Mouse (Mus musculus): ENCODE measurements around the gene Chsy1. TPM values are rescaled to one million over a fixed set of nuclear protein-coding genes. Genes with fewer than 3 reads are reported as not detected.

The Chsy1 gene
- polyA plus RNA-seq, 1 experiment from 2014 or later = 6.1 TPM

DNA sequence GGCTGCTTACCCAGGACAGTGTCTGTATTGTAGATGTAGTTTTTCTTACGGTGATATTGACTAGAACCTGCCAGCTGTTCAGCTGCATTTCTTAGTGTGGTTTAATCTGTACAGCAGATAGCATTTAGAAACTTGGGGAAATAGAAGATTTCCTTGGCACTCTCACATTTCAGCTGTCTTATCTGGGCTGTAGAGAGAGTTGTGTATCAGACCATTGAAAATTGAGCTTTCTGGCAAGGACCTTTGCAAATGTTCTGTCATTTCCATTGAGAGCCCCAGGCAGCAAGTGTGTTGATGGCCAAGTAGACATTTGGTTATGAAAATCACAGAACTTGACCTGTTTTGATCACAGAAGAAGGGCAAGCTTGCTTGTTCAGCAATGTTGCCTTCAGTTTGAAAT lies 10.8 kb downstream of the Chsy1 start:
- Histone ChIP-seq H3K9me3 (ENCODE audit: control insufficient read depth, low read length) (no peaks in the 10 kb centered on the region), H3K4me3 (ENCODE audit: low read depth, low read length) (no peak overlapping the region), H3K27ac (replicated peaks) (no peak overlapping the region), H3K27me3 (ENCODE audit: control insufficient read depth, insufficient read depth, low read length) (no peaks in the 10 kb centered on the region), H3K36me3 (ENCODE audit: control insufficient read depth, insufficient read depth, low read length) (no peaks in the 10 kb centered on the region), H3K4me1 (replicated peaks; ENCODE audit: control insufficient read depth, insufficient read depth) (peaks cover 7% of the 10 kb centered on the region), H3K9ac (ENCODE audit: low read length) (no peak overlapping the region), H3K4me2 (replicated peaks; ENCODE audit: low read depth) (no peak overlapping the region)
- no peak for TF ChIP-seq CTCF (IDR thresholded peaks at IDR 0.05; ENCODE audit: low read depth)
- TF ChIP-seq EP300 (optimal IDR thresholded peaks at IDR 0.05) = no peak
- ATAC-seq (ENCODE audit: low FRiP score, low TSS enrichment) (no peak), DNase-seq (ENCODE audit: low spot score) (no peak)
- WGBS = 53% methylated on average over 1 of the region's 1 CpGs

DNA sequence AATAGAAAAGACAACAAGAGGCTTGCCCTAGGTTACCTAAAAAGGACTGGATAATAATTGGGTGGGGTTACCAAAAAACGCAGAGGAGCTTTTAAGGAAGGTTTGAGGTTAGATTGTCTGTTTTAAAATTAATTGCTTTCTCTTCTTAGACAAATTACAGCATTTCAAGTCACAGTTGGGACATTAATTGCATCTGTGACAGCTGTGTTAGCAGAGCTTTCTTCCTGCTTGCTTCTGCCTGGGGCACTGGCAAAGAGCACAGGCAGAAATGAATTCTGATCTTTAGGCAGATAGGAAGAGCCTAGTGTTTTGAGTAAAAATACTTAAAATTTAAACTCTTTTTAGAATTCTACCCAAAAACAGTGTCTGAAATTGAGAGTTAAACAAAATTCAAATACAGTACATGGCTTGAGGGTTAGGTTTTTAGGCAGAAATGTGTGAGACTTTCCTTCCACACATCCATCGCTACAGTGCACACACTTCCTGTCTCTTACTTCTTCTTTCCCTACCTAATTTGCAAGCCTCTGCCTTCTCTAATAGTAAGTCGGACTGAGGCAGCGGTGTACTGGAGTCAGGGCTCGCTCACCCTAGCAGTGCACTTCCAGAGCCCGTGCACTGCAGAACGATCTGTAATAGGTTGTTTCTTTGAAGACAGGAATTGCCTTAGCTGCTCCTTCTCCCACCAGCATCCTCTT lies 11.5 kb downstream of the Chsy1 start:
- Histone ChIP-seq H3K4me1 (replicated peaks; ENCODE audit: control insufficient read depth, insufficient read depth) (peaks cover 5% of the 10 kb centered on the region), H3K27me3 (ENCODE audit: control insufficient read depth, insufficient read depth, low read length) (no peaks in the 10 kb centered on the region), H3K4me3 (ENCODE audit: low read depth, low read length) (no peak overlapping the region), H3K4me2 (replicated peaks; ENCODE audit: low read depth) (no peak overlapping the region), H3K36me3 (ENCODE audit: control insufficient read depth, insufficient read depth, low read length) (0 out of 2 replicates have a peak, but pooled peaks cover 2% of the 10 kb centered on the region), H3K9ac (ENCODE audit: low read length) (no peak overlapping the region), H3K27ac (replicated peaks) (no peak overlapping the region), H3K9me3 (ENCODE audit: control insufficient read depth, low read length) (no peaks in the 10 kb centered on the region)
- WGBS = 69% methylated on average over 7 of the region's 7 CpGs
- TF ChIP-seq CTCF (IDR thresholded peaks at IDR 0.05; ENCODE audit: low read depth) (no peak), EP300 (optimal IDR thresholded peaks at IDR 0.05) (no peak)
- ATAC-seq (ENCODE audit: low FRiP score, low TSS enrichment) (no peak), DNase-seq (ENCODE audit: low spot score) (no peak)

DNA sequence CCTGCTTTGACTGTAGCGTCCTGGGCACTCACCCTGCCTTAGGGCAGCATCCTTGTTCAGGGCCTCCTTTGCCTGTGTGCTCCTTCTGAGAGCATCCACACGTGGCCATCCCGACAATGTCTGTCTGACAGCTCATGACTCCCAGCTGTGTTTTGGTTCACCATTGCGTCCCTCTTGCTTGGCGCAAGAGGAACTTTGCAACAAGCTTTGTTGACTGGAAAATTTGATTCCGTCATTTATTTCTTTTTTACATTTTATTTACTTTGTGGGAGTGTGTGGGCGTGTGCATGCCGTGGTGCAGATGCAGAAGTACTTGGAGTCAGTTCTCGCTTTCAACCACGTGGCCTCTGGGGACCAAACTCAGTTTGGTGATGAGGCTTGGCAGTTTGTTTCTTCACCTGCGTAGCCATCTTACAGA lies 15.2 kb downstream of the Chsy1 start:
- H3K9ac ChIP-seq (ENCODE audit: low read length) = no peak overlapping the region
- 30% methylated on average over 11 of the region's 11 CpGs for WGBS
- ATAC-seq (ENCODE audit: low FRiP score, low TSS enrichment) (peak; percentile 68), DNase-seq (ENCODE audit: low spot score) (no peak)
- H3K36me3 ChIP-seq (ENCODE audit: control insufficient read depth, insufficient read depth, low read length) = peaks cover 2% of the 10 kb centered on the region; the same call in 1 of the 2 replicates
- no peak overlapping the region; the same call in 1 of the 2 replicates for H3K4me2 ChIP-seq (replicated peaks; ENCODE audit: low read depth)
- no peaks in the 10 kb centered on the region for H3K27me3 ChIP-seq (ENCODE audit: control insufficient read depth, insufficient read depth, low read length)
- H3K4me1 ChIP-seq (replicated peaks; ENCODE audit: control insufficient read depth, insufficient read depth) = peaks cover 5% of the 10 kb centered on the region
- H3K4me3 ChIP-seq (ENCODE audit: low read depth, low read length) = no peak overlapping the region
- H3K9me3 ChIP-seq (ENCODE audit: control insufficient read depth, low read length) = no peaks in the 10 kb centered on the region
- no peak for TF ChIP-seq EP300 (optimal IDR thresholded peaks at IDR 0.05)
- no peak for TF ChIP-seq CTCF (IDR thresholded peaks at IDR 0.05; ENCODE audit: low read depth)
- peak overlapping the region; percentile 61; the same call in 1 of the 2 replicates for H3K27ac ChIP-seq (replicated peaks)

DNA sequence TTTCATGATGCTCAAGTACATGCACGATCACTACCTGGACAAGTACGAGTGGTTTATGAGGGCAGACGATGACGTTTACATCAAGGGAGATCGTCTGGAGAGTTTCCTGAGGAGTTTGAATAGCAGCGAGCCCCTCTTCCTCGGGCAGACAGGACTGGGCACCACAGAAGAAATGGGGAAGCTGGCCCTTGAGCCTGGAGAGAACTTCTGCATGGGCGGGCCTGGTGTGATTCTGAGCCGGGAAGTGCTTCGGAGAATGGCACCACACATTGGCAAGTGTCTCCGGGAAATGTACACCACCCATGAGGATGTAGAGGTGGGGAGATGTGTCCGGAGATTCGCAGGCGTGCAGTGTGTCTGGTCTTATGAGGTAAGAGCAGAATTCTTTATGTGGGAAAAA lies 16.1 kb downstream of the Chsy1 start:
- TF ChIP-seq EP300 (optimal IDR thresholded peaks at IDR 0.05) (no peak), CTCF (IDR thresholded peaks at IDR 0.05; ENCODE audit: low read depth) (no peak)
- DNase-seq (ENCODE audit: low spot score) (no peak), ATAC-seq (ENCODE audit: low FRiP score, low TSS enrichment) (no peak)
- Histone ChIP-seq H3K4me3 (ENCODE audit: low read depth, low read length) (no peak overlapping the region), H3K27me3 (ENCODE audit: control insufficient read depth, insufficient read depth, low read length) (no peaks in the 10 kb centered on the region), H3K4me1 (replicated peaks; ENCODE audit: control insufficient read depth, insufficient read depth) (peaks cover 3% of the 10 kb centered on the region), H3K4me2 (replicated peaks; ENCODE audit: low read depth) (no peak overlapping the region), H3K9ac (ENCODE audit: low read length) (no peak overlapping the region), H3K36me3 (ENCODE audit: control insufficient read depth, insufficient read depth, low read length) (peaks cover 2% of the 10 kb centered on the region; the same call in 1 of the 2 replicates), H3K27ac (replicated peaks) (no peak overlapping the region), H3K9me3 (ENCODE audit: control insufficient read depth, low read length) (no peaks in the 10 kb centered on the region)
- 85% methylated on average over 14 of the region's 14 CpGs for WGBS

DNA sequence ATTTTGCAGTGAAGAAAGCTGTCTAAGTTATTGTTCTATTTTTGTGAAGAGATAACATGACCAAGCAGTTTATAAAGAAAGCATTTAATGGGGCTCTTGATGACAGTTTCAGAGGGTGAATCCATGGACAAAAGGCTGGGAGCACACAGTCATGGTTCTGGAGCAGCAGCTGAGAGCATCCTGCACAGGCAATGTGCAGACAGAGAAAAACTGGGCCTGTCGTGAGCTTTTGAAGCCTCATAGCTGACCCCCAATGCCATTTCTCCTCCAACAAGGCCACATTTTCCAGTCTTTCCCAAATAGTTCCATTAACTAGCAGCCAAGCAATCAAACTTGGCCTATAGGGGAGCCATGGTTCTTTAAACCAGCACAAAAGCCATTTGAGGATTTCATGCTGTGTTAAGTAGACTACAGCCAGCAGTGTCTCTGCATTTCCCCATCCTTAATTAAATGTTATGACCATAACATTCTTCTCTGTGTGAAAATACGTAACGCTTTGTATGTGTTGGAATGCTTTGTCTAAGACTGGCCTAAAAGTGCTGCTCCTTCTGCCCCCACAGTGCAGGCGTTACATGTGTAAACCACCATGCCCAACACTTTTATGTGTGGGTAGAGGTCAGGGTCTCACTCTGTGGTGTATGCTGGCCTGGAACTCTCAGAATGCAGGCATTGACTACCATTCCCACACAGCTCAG lies 18.8 kb downstream of the Chsy1 start:
- ATAC-seq (ENCODE audit: low FRiP score, low TSS enrichment) (no peak), DNase-seq (ENCODE audit: low spot score) (no peak)
- no peaks in the 10 kb centered on the region for H3K9me3 ChIP-seq (ENCODE audit: control insufficient read depth, low read length)
- H3K9ac ChIP-seq (ENCODE audit: low read length) = no peak overlapping the region
- peaks cover 2% of the 10 kb centered on the region; the same call in 1 of the 2 replicates for H3K36me3 ChIP-seq (ENCODE audit: control insufficient read depth, insufficient read depth, low read length)
- no peak overlapping the region for H3K4me2 ChIP-seq (replicated peaks; ENCODE audit: low read depth)
- H3K4me3 ChIP-seq (ENCODE audit: low read depth, low read length) = no peak overlapping the region
- no peaks in the 10 kb centered on the region for H3K27me3 ChIP-seq (ENCODE audit: control insufficient read depth, insufficient read depth, low read length)
- 82% methylated on average over 4 of the region's 4 CpGs for WGBS
- no peak overlapping the region for H3K27ac ChIP-seq (replicated peaks)
- peaks cover 3% of the 10 kb centered on the region; the same call in 1 of the 2 replicates for H3K4me1 ChIP-seq (replicated peaks; ENCODE audit: control insufficient read depth, insufficient read depth)
- TF ChIP-seq CTCF (IDR thresholded peaks at IDR 0.05; ENCODE audit: low read depth) (peak; percentile 28; the same call in 1 of the 2 replicates), EP300 (optimal IDR thresholded peaks at IDR 0.05) (no peak)

DNA sequence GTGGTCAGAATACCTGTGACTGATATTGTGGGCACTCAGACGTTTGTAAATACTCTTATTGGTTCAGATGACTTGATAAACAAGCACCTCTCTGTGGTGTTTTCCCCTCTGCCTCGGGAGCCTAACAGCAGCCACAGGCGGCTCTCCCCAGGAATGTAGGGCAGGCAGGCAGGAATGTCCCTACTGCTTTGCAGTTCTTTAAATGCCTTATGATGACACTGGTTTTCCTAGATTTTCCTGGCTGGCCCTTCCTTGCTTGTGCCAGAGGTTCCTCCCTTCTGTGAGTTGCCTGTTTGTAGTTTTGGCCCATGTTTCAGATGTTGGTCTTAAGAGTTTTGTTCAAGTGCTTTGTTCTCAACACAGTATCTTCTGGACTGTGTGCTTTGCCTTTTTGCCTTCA lies 19.5 kb downstream of the Chsy1 start:
- DNase-seq (ENCODE audit: low spot score) (no peak), ATAC-seq (ENCODE audit: low FRiP score, low TSS enrichment) (no peak)
- H3K4me2 ChIP-seq (replicated peaks; ENCODE audit: low read depth) = no peak overlapping the region
- H3K9me3 ChIP-seq (ENCODE audit: control insufficient read depth, low read length) = no peaks in the 10 kb centered on the region
- H3K4me1 ChIP-seq (replicated peaks; ENCODE audit: control insufficient read depth, insufficient read depth) = peaks cover 3% of the 10 kb centered on the region; the same call in 1 of the 2 replicates
- no peak overlapping the region for H3K9ac ChIP-seq (ENCODE audit: low read length)
- H3K4me3 ChIP-seq (ENCODE audit: low read depth, low read length) = no peak overlapping the region
- 47% methylated on average over 3 of the region's 3 CpGs for WGBS
- H3K27me3 ChIP-seq (ENCODE audit: control insufficient read depth, insufficient read depth, low read length) = no peaks in the 10 kb centered on the region
- H3K27ac ChIP-seq (replicated peaks) = no peak overlapping the region
- H3K36me3 ChIP-seq (ENCODE audit: control insufficient read depth, insufficient read depth, low read length) = peaks cover 2% of the 10 kb centered on the region; the same call in 1 of the 2 replicates
- no peak for TF ChIP-seq EP300 (optimal IDR thresholded peaks at IDR 0.05)

All from stomach, postnatal 0 days (tissue).